Mouse (Mus musculus) CH12.LX (cell line): ENCODE measurements around the gene Xrcc6.

Experiments used
- BHLHE40 ChIP-seq: IDR thresholded peaks from 2 replicates; pipeline ENCODE4 v1.6.1; 2011; ENCODE audit warnings: mild to moderate bottlenecking, low read depth, low read length, improper control_type of control experiment
- CHD1 ChIP-seq: IDR thresholded peaks from 2 replicates; pipeline ENCODE4 v1.6.1; 2012; ENCODE audit warnings: low read depth, low read length, improper control_type of control experiment, inconsistent platforms
- CTCF ChIP-seq, 2 experiments: IDR thresholded peaks in 1 of 2; conservative IDR thresholded peaks in 1 of 2; 2 replicates each; pipeline ENCODE4 v1.5.1; 2011 to 2012; ENCODE audit warnings: low read depth in 2 of 2, low read length in 2 of 2, improper control_type of control experiment in 1 of 2, inconsistent platforms in 1 of 2, mild to moderate bottlenecking in 1 of 2, moderate library complexity in 1 of 2
- EP300 ChIP-seq: IDR thresholded peaks from 2 replicates; pipeline ENCODE4 v1.6.1; 2011; ENCODE audit warnings: low read length, improper control_type of control experiment
- HCFC1 ChIP-seq: IDR thresholded peaks from 2 replicates; pipeline ENCODE4 v1.6.1; 2012; ENCODE audit warnings: low read depth, mild to moderate bottlenecking, inconsistent platforms, low read length, improper control_type of control experiment
- MAFK ChIP-seq: IDR thresholded peaks from 2 replicates; pipeline ENCODE4 v1.6.1; 2011; ENCODE audit warnings: low read length, improper control_type of control experiment; ENCODE audit not compliant: insufficient replicate concordance
- MYC ChIP-seq: IDR thresholded peaks from 2 replicates; pipeline ENCODE4 v1.6.1; 2011; ENCODE audit warnings: low read depth, mild to moderate bottlenecking, improper control_type of control experiment, low read length
- NRF1 ChIP-seq: IDR thresholded peaks from 2 replicates; pipeline ENCODE4 v1.6.1; 2014; ENCODE audit warnings: low read depth, mild to moderate bottlenecking, inconsistent platforms, low read length, improper control_type of control experiment, moderate library complexity
- POLR2A ChIP-seq: IDR thresholded peaks from 2 replicates; pipeline ENCODE4 v1.6.1; 2011; ENCODE audit warnings: low read depth, mild to moderate bottlenecking, improper control_type of control experiment, low read length
- SIN3A ChIP-seq: IDR thresholded peaks from 2 replicates; pipeline ENCODE4 v1.6.1; 2012; ENCODE audit warnings: low read length, improper control_type of control experiment, inconsistent platforms
- TCF12 ChIP-seq: IDR thresholded peaks from 2 replicates; pipeline ENCODE4 v1.6.1; 2014; ENCODE audit warnings: low read depth, mild to moderate bottlenecking, inconsistent platforms, low read length, improper control_type of control experiment
- USF1 ChIP-seq: IDR thresholded peaks from 2 replicates; pipeline ENCODE4 v1.6.1; 2014; ENCODE audit warnings: low read depth, mild to moderate bottlenecking, inconsistent platforms, low read length, improper control_type of control experiment
- ZMIZ1 ChIP-seq: IDR thresholded peaks from 2 replicates; pipeline ENCODE4 v1.6.1; 2012; ENCODE audit warnings: low read depth, mild to moderate bottlenecking, inconsistent platforms, low read length, improper control_type of control experiment
- ZNF384 ChIP-seq: IDR thresholded peaks from 2 replicates; pipeline ENCODE4 v1.6.1; 2012; ENCODE audit warnings: low read depth, low read length, improper control_type of control experiment, inconsistent platforms

GRCm38 (mm10) chr15:82069898-82070297, 82.3 kb downstream of the Xrcc6 start, which contains the start of gene Mei1:
- no peak for TF ChIP-seq HCFC1
- TF ChIP-seq BHLHE40 = no peak
- no peak for TF ChIP-seq NRF1
- no peak for TF ChIP-seq CTCF (conservative IDR thresholded peaks at IDR 0.05 in 1 of 2, IDR thresholded peaks at IDR 0.05 in 1 of 2; ENCODE audit: low read depth in 2 of 2, low read length in 2 of 2)
- TF ChIP-seq USF1 = no peak
- no peak for TF ChIP-seq ZNF384
- TF ChIP-seq ZMIZ1 = no peak
- no peak for TF ChIP-seq EP300
- TF ChIP-seq CHD1 = no peak
- TF ChIP-seq TCF12 = no peak
- no peak for TF ChIP-seq SIN3A
- TF ChIP-seq MAFK = no peak
- TF ChIP-seq POLR2A = no peak
- no peak for TF ChIP-seq MYC
